18 mouse cellular contexts compared by ENCODE assay signal in the genomic region with DNA sequence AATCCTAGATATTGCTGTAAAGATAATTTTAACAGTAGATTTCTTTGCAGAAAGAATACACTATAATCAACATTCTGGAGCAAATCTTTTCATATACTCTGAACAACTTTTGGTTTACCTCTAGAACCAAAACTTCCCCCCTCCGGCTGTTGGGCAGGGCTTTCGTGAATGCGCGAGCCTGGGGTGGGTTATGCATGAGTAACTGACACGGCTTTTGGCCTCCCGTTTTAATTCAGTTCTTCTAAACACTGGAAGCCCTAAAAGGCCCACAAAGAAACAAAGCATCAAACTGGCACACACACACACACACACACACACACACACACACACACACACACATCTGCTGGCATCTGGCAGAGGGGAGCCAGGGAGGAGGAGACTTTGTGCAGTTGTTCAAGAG.
A peak's percentile ranks its signal among the peaks of the same experiment; 100 is the strongest.
DNase-seq lines count a peak whose midpoint lies in the region; ATAC-seq lines count a peak whose summit lies in the region.
"Had no signal": no experiment of that assay in that cellular context is flagged by ENCODE, and none has a peak within 500 bp of the region (broad histone marks: within the 10 kb centered on the region; RNA-seq: fewer than 3 reads in every experiment).

No protein-coding gene starts in this region.

- H3K27me3 ChIP-seq in intestine, embryonic 15.5 days (replicated peaks): no peaks in the 10 kb centered on the region
- no peaks in the 10 kb centered on the region for H3K27me3 ChIP-seq in intestine, embryonic 16.5 days (replicated peaks; ENCODE audit: control insufficient read depth, insufficient read depth, low read length)
- H3K27me3 ChIP-seq in embryonic facial prominence, embryonic 14.5 days (replicated peaks; ENCODE audit: control insufficient read depth, insufficient read depth, low read length): no peaks in the 10 kb centered on the region
- no peaks in the 10 kb centered on the region for H3K27me3 ChIP-seq in stomach, embryonic 15.5 days (replicated peaks)
- peaks cover 22% of the 10 kb centered on the region for H3K27me3 ChIP-seq in forebrain, embryonic 13.5 days
- H3K27me3 ChIP-seq: forebrain, embryonic 15.5 days; liver, embryonic 12.5 days; neural tube, embryonic 12.5 days had no signal

- no peak overlapping the region for H3K4me3 ChIP-seq in intestine, embryonic 15.5 days (replicated peaks)
- H3K4me3 ChIP-seq in intestine, embryonic 16.5 days (ENCODE audit: low read length): no peak overlapping the region
- H3K4me3 ChIP-seq in embryonic facial prominence, embryonic 14.5 days (ENCODE audit: low read depth, low read length): no peak overlapping the region
- H3K4me3 ChIP-seq in stomach, embryonic 15.5 days (replicated peaks): no peak overlapping the region
- H3K4me3 ChIP-seq in forebrain, embryonic 13.5 days: no peak overlapping the region
- H3K4me3 ChIP-seq: forebrain, embryonic 15.5 days; left cerebral cortex, adult 2 months; liver, embryonic 12.5 days; neural tube, embryonic 12.5 days had no signal

- no peaks in the 10 kb centered on the region for H3K36me3 ChIP-seq in intestine, embryonic 15.5 days
- no peaks in the 10 kb centered on the region for H3K36me3 ChIP-seq in intestine, embryonic 16.5 days (ENCODE audit: control insufficient read depth, insufficient read depth, low read length)
- H3K36me3 ChIP-seq in embryonic facial prominence, embryonic 14.5 days (ENCODE audit: control insufficient read depth, insufficient read depth, low read length): peaks cover 39% of the 10 kb centered on the region
- H3K36me3 ChIP-seq in stomach, embryonic 15.5 days: peaks cover 4% of the 10 kb centered on the region; the same call in 1 of the 2 replicates
- no peaks in the 10 kb centered on the region for H3K36me3 ChIP-seq in forebrain, embryonic 13.5 days (ENCODE audit: poor library complexity, severe bottlenecking)
- H3K36me3 ChIP-seq: forebrain, embryonic 15.5 days; neural tube, embryonic 12.5 days had no signal

- no peak for ATAC-seq in intestine, embryonic 15.5 days
- ATAC-seq in intestine, embryonic 16.5 days: no peak
- no peak for ATAC-seq in embryonic facial prominence, embryonic 14.5 days (ENCODE audit: low read depth)
- no peak for ATAC-seq in stomach, embryonic 15.5 days (ENCODE audit: insufficient read depth, low FRiP score, low read depth)
- ATAC-seq in forebrain, embryonic 13.5 days: no peak
- ATAC-seq: forebrain, embryonic 15.5 days had no signal

- H3K4me1 ChIP-seq in intestine, embryonic 15.5 days (replicated peaks): peaks cover 8% of the 10 kb centered on the region
- 0 out of 2 replicates have a peak, but pooled peaks cover 3% of the 10 kb centered on the region for H3K4me1 ChIP-seq in intestine, embryonic 16.5 days (ENCODE audit: control insufficient read depth, insufficient read depth, low read length)
- peaks cover 47% of the 10 kb centered on the region for H3K4me1 ChIP-seq in embryonic facial prominence, embryonic 14.5 days (ENCODE audit: control insufficient read depth, insufficient read depth, low read length)
- H3K4me1 ChIP-seq in stomach, embryonic 15.5 days: peaks cover 12% of the 10 kb centered on the region; the same call in 1 of the 2 replicates
- no peaks in the 10 kb centered on the region for H3K4me1 ChIP-seq in forebrain, embryonic 13.5 days

- no peak overlapping the region for H3K4me2 ChIP-seq in intestine, embryonic 15.5 days (replicated peaks)
- no peak overlapping the region for H3K4me2 ChIP-seq in intestine, embryonic 16.5 days (ENCODE audit: low read depth, low read length)
- H3K4me2 ChIP-seq in embryonic facial prominence, embryonic 14.5 days (ENCODE audit: low read depth, low read length): no peak overlapping the region
- H3K4me2 ChIP-seq in stomach, embryonic 15.5 days: no peak overlapping the region
- no peak overlapping the region for H3K4me2 ChIP-seq in forebrain, embryonic 13.5 days
- H3K4me2 ChIP-seq: forebrain, embryonic 15.5 days; heart, embryonic 11.5 days; hindbrain, embryonic 14.5 days; liver, embryonic 12.5 days; neural tube, embryonic 12.5 days had no signal

- H3K9me3 ChIP-seq in intestine, embryonic 15.5 days: no peaks in the 10 kb centered on the region
- no peaks in the 10 kb centered on the region for H3K9me3 ChIP-seq in intestine, embryonic 16.5 days (ENCODE audit: control insufficient read depth, low read length)
- no peaks in the 10 kb centered on the region for H3K9me3 ChIP-seq in embryonic facial prominence, embryonic 14.5 days (ENCODE audit: control insufficient read depth, low read length)
- H3K9me3 ChIP-seq in stomach, embryonic 15.5 days: no peaks in the 10 kb centered on the region
- no peaks in the 10 kb centered on the region for H3K9me3 ChIP-seq in forebrain, embryonic 13.5 days (replicated peaks)
- H3K9me3 ChIP-seq: forebrain, embryonic 15.5 days; liver, embryonic 12.5 days; neural tube, embryonic 12.5 days had no signal

- H3K27ac ChIP-seq in intestine, embryonic 15.5 days: peak overlapping the region; percentile 3; the same call in 1 of the 2 replicates
- no peak overlapping the region; the same call in 1 of the 2 replicates for H3K27ac ChIP-seq in intestine, embryonic 16.5 days (ENCODE audit: low read length)
- peak overlapping the region; percentile 75 for H3K27ac ChIP-seq in embryonic facial prominence, embryonic 14.5 days (replicated peaks; ENCODE audit: low read depth, low read length)
- peak overlapping the region; percentile 41; the same call in 1 of the 2 replicates for H3K27ac ChIP-seq in stomach, embryonic 15.5 days
- no peak overlapping the region for H3K27ac ChIP-seq in forebrain, embryonic 13.5 days
- H3K27ac ChIP-seq: forebrain, embryonic 15.5 days; hindbrain, embryonic 14.5 days; left cerebral cortex, adult 2 months; liver, embryonic 12.5 days; neural tube, embryonic 12.5 days had no signal

- 48% methylated on average over 6 of the region's 6 CpGs for WGBS in intestine, embryonic 15.5 days
- 54% methylated on average over 6 of the region's 6 CpGs for WGBS in intestine, embryonic 16.5 days
- WGBS in embryonic facial prominence, embryonic 14.5 days: 46% methylated on average over 6 of the region's 6 CpGs
- 38% methylated on average over 6 of the region's 6 CpGs for WGBS in stomach, embryonic 15.5 days
- WGBS in forebrain, embryonic 13.5 days: 42% methylated on average over 6 of the region's 6 CpGs

- no peak overlapping the region for H3K9ac ChIP-seq in intestine, embryonic 15.5 days
- H3K9ac ChIP-seq in intestine, embryonic 16.5 days (ENCODE audit: low read depth, low read length): no peak overlapping the region
- H3K9ac ChIP-seq in embryonic facial prominence, embryonic 14.5 days (ENCODE audit: low read depth, low read length): no peak overlapping the region
- no peak overlapping the region for H3K9ac ChIP-seq in stomach, embryonic 15.5 days
- H3K9ac ChIP-seq in forebrain, embryonic 13.5 days: no peak overlapping the region
- H3K9ac ChIP-seq: forebrain, embryonic 15.5 days; hindbrain, embryonic 14.5 days; liver, embryonic 12.5 days; neural tube, embryonic 12.5 days had no signal

- DNase-seq in NIH3T3 (ENCODE audit: low read depth): peak; percentile 82
- peak; percentile 38 for DNase-seq in embryonic facial prominence, embryonic 14.5 days (ENCODE audit: low spot score)
- no peak for DNase-seq in cerebellum, adult 11-12 months
- DNase-seq: adrenal gland, postnatal 14 days; cerebellum, postnatal 25 days; gastrocnemius, postnatal 10 days; lung, postnatal 4 days; midbrain, embryonic 14.5 days had no signal

Comparison
In these comparisons a context has a peak if more than half of its experiments do, and no peak if none do; other contexts are left out.
1. H3K27ac ChIP-seq: peak in intestine, embryonic 15.5 days (single experiment), embryonic facial prominence, embryonic 14.5 days (single experiment) and stomach, embryonic 15.5 days (single experiment); none in intestine, embryonic 16.5 days (single experiment) and forebrain, embryonic 13.5 days (single experiment).